Mouse (Mus musculus): Measurements from ENCODE around the gene Mterf1b.

DNA sequence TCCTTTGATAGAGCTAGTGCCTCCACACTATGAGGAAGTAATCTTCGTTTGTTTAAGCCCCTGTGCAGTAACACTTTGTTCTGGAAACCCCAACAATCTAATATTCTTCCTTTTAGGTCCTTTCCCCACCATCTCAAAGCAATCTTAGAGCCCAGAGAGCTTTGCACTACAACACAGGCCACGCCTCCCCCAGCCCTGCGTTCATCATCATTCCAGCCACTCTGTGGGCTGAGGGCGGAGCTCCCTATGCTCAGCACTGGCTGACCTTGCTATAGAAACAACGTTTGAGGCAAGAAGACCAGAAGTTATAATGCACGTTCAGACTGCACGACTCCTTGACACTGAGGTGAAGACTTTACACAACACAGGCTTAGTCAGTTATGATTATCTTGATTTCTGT lies 29.7 kb upstream of the Mterf1b start:
- no peak for TF ChIP-seq EP300 (IDR thresholded peaks at IDR 0.05; ENCODE audit: insufficient read depth, low read depth, low read length)
- no peak for TF ChIP-seq POLR2A (IDR thresholded peaks at IDR 0.05; ENCODE audit: insufficient read depth, low read depth, low read length)

All from heart, adult 2 months (tissue).